Mouse (Mus musculus) cerebellum, adult 8-10 months (tissue): ENCODE data around the gene Ddx31.

Source experiments
- DNase-seq: peaks from one replicate; pipeline ENCODE4 v3.0.0; 2022

Ddx31 gene

GRCm38 (mm10) chr2:28840222-28840951 lies at the start of gene Ddx31, which contains the start of gene Gtf3c4:
Gene Ddx31, plus strand, starts transcription at chr2:28840406.
Gene Gtf3c4, minus strand, starts transcription at chr2:28840360.
- peak; percentile 94 for DNase-seq

DNA sequence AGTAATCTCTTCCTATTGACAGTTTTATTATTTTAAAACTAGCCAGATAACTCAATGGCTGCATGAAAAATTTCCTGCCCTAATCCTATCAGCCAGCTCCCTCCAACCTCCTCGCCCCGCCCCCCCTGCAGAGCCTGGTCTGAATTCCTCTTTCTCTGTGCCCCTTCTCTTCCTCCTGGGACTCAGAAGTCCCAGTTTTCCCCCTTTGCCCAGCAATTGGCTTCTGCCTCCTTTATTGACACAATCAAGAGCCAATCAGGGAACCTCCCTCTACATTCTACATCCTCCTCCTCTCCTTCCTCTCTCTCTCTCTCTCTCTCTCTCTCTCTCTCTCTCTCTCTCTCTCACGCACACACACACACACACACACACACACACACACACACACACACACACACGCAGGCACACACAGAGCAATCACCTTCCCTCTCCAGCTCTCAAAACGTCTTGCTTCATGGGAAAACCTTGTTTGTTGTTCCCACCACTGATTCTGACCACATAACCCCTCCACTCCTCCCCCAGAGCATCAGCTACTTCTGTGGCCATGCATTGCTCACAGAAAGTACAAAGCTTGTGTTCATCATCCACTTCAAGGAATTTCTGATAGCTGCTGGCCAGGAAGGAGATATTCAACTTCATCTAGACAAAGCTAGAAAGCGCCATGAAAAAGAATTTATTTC lies 47.1 kb upstream of the Ddx31 start:
- no peak for DNase-seq

- no peak for DNase-seq
These were observed 45.6 kb upstream of the Ddx31 start for GRCm38 (mm10) chr2:28794623-28795022.

DNA sequence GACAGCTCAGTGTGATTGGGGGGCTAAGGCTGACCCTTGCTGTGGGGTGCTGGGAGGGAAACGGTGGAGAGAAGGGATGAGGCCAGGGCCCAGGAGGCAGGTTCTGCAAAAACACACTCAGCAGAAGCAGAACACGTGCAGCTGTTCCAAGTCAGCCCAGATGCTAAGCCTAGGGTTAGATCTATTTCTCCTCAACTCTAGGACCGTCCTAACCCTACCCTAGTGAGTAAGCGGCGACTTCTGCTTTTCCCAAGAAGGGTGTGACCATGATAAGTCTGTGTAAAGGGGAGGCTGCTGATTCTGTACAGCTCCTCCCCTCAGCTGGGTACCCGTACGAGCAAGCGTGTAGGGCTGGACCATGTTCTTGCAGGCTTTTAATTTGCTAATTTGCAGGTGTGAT lies 43.9 kb upstream of the Ddx31 start:
- DNase-seq, result no peak

DNA sequence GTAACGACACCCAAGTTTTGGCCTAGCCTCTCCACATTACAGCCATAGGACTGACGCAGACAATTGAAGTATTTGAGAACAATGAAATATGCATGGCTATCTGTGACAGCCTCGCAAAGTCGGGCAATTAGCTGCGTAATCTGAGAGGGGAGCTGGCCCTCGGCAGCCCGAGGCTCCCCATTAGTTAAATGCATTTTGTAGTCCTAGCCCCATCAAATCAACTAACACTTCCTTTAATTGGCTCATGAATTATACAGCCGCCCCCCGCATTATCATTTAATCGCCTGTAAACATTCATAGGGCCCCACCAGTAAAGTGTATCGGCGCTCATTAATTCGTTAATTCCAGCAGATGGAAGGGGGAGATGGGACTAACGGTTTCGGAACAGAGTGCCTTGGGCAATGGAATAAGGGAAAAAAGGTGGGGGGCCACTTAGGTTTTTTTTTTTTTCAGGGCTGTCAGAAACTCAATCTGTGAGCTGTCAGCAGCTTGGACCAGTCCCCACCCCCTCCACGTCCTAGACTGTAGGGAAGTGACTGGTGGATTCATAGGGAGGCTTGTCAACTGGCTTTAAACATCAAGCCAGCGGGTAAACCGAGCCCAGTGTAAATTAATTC lies 42.6 kb upstream of the Ddx31 start:
- no peak for DNase-seq

GRCm38 (mm10) chr2:28798390-28798789 lies 41.8 kb upstream of the Ddx31 start:
- no peak for DNase-seq

DNA sequence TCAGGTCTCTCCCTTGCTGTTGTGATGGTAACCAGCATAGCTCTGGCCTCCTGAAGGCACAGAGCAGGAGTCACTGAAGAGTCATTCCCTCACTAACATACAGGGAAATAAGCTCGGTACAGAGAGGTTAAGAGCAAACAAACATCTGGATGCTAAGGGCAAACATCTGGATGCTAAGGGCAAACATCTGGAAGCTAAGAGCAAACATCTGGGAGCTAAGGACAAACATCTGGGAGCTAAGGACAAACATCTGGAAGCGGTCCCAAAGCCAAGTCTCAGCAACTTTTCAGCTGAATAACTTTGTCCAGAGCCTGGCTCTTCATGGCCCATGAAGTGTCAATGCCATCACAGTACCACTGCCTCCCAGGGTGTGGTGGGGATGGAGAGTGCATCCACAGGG lies 40.6 kb upstream of the Ddx31 start:
- DNase-seq, result no peak

- no peak for DNase-seq
These were observed 36.8 kb upstream of the Ddx31 start for GRCm38 (mm10) chr2:28803406-28803805.

GRCm38 (mm10) chr2:28808841-28809240 lies 31.4 kb upstream of the Ddx31 start:
- no peak for DNase-seq

- DNase-seq, result no peak
These were observed 29.8 kb upstream of the Ddx31 start for GRCm38 (mm10) chr2:28810260-28811013.

GRCm38 (mm10) chr2:28818866-28819265 lies 21.3 kb upstream of the Ddx31 start:
- no peak for DNase-seq

DNA sequence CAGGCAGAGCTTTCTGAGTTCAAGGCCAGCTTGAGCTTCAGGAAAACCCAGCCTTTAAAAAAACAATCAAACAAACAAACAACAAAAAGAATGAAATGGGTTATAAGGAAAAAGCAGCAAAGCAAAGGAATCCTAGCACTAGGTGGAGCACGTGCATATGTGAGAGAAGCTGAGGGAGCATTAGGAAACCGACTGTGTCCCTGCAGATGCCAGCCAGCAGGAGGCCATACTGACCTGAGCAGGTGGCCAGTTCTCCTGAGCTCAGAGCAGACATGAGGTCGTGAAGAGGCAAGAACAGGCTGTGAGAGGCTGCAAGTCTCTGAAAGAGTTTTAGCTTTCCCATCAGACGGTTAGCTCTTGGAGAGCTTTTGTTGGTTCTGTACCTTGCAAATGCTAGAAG lies 10.9 kb upstream of the Ddx31 start:
- DNase-seq, result no peak

- peak; percentile 33 for DNase-seq
These were observed 3.8 kb upstream of the Ddx31 start for GRCm38 (mm10) chr2:28836181-28836940.

- no peak for DNase-seq
These were observed 545 bp upstream of the Ddx31 start for GRCm38 (mm10) chr2:28839501-28840221.

- DNase-seq, result no peak
These were observed 1.8 kb downstream of the Ddx31 start for GRCm38 (mm10) chr2:28842042-28842441.

DNA sequence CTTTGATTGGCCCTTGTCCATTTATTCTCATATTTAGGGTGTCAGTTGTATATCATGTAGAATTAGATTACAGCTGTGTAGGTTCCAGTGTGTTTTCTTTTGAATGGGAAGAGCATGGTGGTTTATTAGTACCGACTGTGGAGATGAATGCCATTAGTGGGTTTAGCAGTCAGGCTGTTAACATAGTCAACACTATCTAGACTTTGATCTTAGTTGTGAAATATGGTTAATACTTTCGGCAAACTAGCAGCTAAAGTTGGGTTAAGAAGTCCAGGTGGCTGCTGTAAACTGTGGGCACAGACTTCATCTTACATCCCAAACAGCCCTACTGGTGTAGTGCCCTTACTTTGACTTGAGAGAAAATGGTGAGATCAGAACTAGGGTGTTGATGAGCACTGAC lies 8.7 kb downstream of the Ddx31 start:
- no peak for DNase-seq

GRCm38 (mm10) chr2:28852594-28852993 lies 12.4 kb downstream of the Ddx31 start:
- DNase-seq, result no peak

GRCm38 (mm10) chr2:28855773-28856172 lies 15.6 kb downstream of the Ddx31 start:
- DNase-seq, result no peak

- DNase-seq, result no peak
These were observed 19.1 kb downstream of the Ddx31 start for GRCm38 (mm10) chr2:28859303-28859702.

- DNase-seq, result no peak
These were observed 20.6 kb downstream of the Ddx31 start for GRCm38 (mm10) chr2:28860678-28861423.

DNA sequence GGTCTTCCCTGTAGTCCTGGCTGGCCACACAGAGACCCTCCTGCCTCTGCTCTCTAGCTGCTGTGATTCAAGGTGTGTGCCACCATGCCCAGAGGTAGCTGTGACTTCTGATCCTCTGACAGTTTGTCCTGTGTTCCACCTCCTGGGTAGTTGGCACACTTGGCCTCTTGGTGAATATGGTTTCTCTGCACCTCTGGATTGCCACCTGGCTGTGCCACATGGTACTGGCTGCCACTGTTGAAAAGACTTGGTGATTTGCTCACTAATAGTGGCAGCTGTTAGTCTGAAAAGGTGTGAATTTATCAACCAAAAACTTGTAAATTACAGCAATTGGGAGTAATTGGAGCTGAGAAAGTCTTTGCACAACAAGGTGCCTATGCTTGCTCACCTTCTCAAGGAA lies 23.7 kb downstream of the Ddx31 start:
- no peak for DNase-seq
